Mouse (Mus musculus): ENCODE data around the gene Aqp9. TPM values are rescaled to one million over a fixed set of nuclear protein-coding genes. Genes with fewer than 3 reads are reported as not detected.
A peak's percentile ranks its signal among the peaks of the same experiment; 100 is the strongest.

The Aqp9 gene
- polyA plus RNA-seq (2015; fragmentation: Nextera tagmentation; extraction: Ambion mirVana), result 7.5 and 9.0 TPM in 2 replicates

- Histone ChIP-seq H3K27me3 (ENCODE audit: control insufficient read depth, insufficient read depth, low read depth, low read length) (no peaks in the 10 kb centered on the region), H3K4me1 (ENCODE audit: control insufficient read depth, low read depth, low read length) (peaks cover 52% of the 10 kb centered on the region), H3K36me3 (ENCODE audit: control insufficient read depth, insufficient read depth) (no peaks in the 10 kb centered on the region), H3K4me3 (ENCODE audit: low read depth, low read length) (no peak within 1 kb of the TSS), H3K9me3 (replicated peaks; ENCODE audit: control insufficient read depth, low read length) (no peaks in the 10 kb centered on the region), H3K27ac (ENCODE audit: low read length) (peak within 1 kb of the TSS; percentile 92), H3K4me2 (ENCODE audit: low read depth, low read length) (0 out of 2 replicates have a peak within 1 kb of the TSS, but pooled peaks have one; percentile 46), H3K9ac (ENCODE audit: low read depth, low read length) (peak within 1 kb of the TSS; percentile 44)
- ATAC-seq (ENCODE audit: low read depth), result no peak
- WGBS (ENCODE audit: insufficient replicate concordance), result 46% methylated on average over 12 of the region's 12 CpGs
Measured at GRCm38 (mm10) chr9:71168511-71168910, at the start of gene Aqp9. TSS of gene Aqp9 (minus strand) at chr9:71168682.

GRCm38 (mm10) chr9:71217793-71218095 is 49.3 kb upstream of the Aqp9 start:
- no peaks in the 10 kb centered on the region for H3K36me3 ChIP-seq (ENCODE audit: control insufficient read depth, insufficient read depth)
- H3K27me3 ChIP-seq (ENCODE audit: control insufficient read depth, insufficient read depth, low read depth, low read length), result peaks cover 64% of the 10 kb centered on the region
- no peaks in the 10 kb centered on the region for H3K9me3 ChIP-seq (replicated peaks; ENCODE audit: control insufficient read depth, low read length)
- WGBS (ENCODE audit: insufficient replicate concordance), result 22% methylated on average over 5 of the region's 5 CpGs
- no peak overlapping the region for H3K4me2 ChIP-seq (ENCODE audit: low read depth, low read length)
- H3K4me1 ChIP-seq (ENCODE audit: control insufficient read depth, low read depth, low read length), result no peaks in the 10 kb centered on the region; the same call in none of the 2 replicates
- H3K4me3 ChIP-seq (ENCODE audit: low read depth, low read length), result no peak overlapping the region
- no peak overlapping the region for H3K9ac ChIP-seq (ENCODE audit: low read depth, low read length)
- ATAC-seq (ENCODE audit: low read depth), result no peak
- H3K27ac ChIP-seq (ENCODE audit: low read length), result no peak overlapping the region

- Histone ChIP-seq H3K27ac (ENCODE audit: low read length) (no peak overlapping the region), H3K9ac (ENCODE audit: low read depth, low read length) (no peak overlapping the region), H3K36me3 (ENCODE audit: control insufficient read depth, insufficient read depth) (no peaks in the 10 kb centered on the region), H3K4me3 (ENCODE audit: low read depth, low read length) (no peak overlapping the region), H3K4me1 (ENCODE audit: control insufficient read depth, low read depth, low read length) (no peaks in the 10 kb centered on the region; the same call in none of the 2 replicates), H3K9me3 (replicated peaks; ENCODE audit: control insufficient read depth, low read length) (no peaks in the 10 kb centered on the region), H3K4me2 (ENCODE audit: low read depth, low read length) (no peak overlapping the region), H3K27me3 (ENCODE audit: control insufficient read depth, insufficient read depth, low read depth, low read length) (peaks cover 64% of the 10 kb centered on the region)
- 3% methylated on average over 20 of the region's 20 CpGs for WGBS (ENCODE audit: insufficient replicate concordance)
- ATAC-seq (ENCODE audit: low read depth), result no peak
Measured at GRCm38 (mm10) chr9:71216996-71217792, 48.7 kb upstream of the Aqp9 start.

DNA sequence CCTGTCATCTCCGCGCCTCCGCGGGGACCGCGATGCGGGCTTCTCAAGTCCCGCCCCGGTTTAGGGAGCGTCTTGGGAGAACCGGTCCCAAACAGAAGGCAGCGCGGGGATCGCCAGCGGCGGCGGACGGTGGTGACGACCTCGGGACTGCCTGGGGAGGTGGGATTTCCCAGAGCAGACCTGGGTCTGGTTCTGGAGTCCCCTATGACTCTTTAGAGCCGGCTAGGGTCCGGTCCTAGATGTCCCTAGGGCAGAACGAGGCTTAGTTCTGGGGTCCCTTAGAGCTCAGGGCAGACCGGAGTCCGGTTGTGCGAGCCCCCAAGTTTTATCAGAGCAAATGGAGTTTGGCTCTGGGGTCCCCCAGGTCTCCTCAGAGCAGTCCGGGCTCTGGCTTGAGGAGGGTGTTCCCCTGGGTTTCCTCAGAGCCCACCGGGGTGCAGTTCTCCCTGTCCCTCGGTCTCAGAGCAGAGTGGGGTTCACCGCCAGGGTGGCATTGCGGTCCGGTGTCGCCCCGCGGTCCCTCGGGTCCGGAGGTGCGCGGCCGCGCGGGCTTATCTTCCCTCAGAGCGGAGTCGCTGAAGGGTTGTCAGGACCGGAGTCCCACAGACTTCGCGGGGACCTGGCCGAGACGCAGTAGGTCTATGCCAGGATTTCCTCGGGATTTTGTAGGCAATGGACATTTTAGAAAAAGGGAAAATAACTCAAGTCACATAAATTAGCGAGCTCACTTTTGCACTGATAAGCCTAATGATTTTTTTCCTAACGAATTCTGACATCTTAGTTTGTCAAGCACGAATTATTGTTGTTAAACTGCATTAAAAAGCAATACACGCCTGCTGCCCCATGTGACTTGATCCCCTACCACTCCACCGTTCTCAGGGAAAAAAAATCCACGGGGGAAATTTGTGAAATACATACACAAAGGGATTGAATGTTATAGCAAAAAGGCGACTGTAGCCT is 47.8 kb upstream of the Aqp9 start:
- Histone ChIP-seq H3K4me2 (ENCODE audit: low read depth, low read length) (peak overlapping the region; percentile 62), H3K36me3 (ENCODE audit: control insufficient read depth, insufficient read depth) (no peaks in the 10 kb centered on the region), H3K4me3 (ENCODE audit: low read depth, low read length) (peak overlapping the region; percentile 50), H3K27ac (ENCODE audit: low read length) (no peak overlapping the region), H3K9me3 (replicated peaks; ENCODE audit: control insufficient read depth, low read length) (no peaks in the 10 kb centered on the region), H3K4me1 (ENCODE audit: control insufficient read depth, low read depth, low read length) (no peaks in the 10 kb centered on the region; the same call in none of the 2 replicates), H3K9ac (ENCODE audit: low read depth, low read length) (no peak overlapping the region), H3K27me3 (ENCODE audit: control insufficient read depth, insufficient read depth, low read depth, low read length) (peaks cover 64% of the 10 kb centered on the region)
- WGBS (ENCODE audit: insufficient replicate concordance), result 1% methylated on average over 57 of the region's 57 CpGs
- no peak for ATAC-seq (ENCODE audit: low read depth)

- H3K27ac ChIP-seq (ENCODE audit: low read length), result no peak within 1 kb of the TSS
- peak; percentile 45; the same call in 1 of the 2 replicates for ATAC-seq (ENCODE audit: low read depth)
- H3K27me3 ChIP-seq (ENCODE audit: control insufficient read depth, insufficient read depth, low read depth, low read length), result peaks cover 64% of the 10 kb centered on the region
- H3K36me3 ChIP-seq (ENCODE audit: control insufficient read depth, insufficient read depth), result no peaks in the 10 kb centered on the region
- H3K9ac ChIP-seq (ENCODE audit: low read depth, low read length), result no peak within 1 kb of the TSS
- no peaks in the 10 kb centered on the region for H3K9me3 ChIP-seq (replicated peaks; ENCODE audit: control insufficient read depth, low read length)
- peak within 1 kb of the TSS; percentile 50 for H3K4me3 ChIP-seq (ENCODE audit: low read depth, low read length)
- H3K4me2 ChIP-seq (ENCODE audit: low read depth, low read length), result peak within 1 kb of the TSS; percentile 62
- no peaks in the 10 kb centered on the region; the same call in none of the 2 replicates for H3K4me1 ChIP-seq (ENCODE audit: control insufficient read depth, low read depth, low read length)
- WGBS (ENCODE audit: insufficient replicate concordance), result 1% methylated on average over 92 of the region's 97 CpGs
Measured at GRCm38 (mm10) chr9:71215248-71216035, 47.0 kb upstream of the Aqp9 start, which contains the start of gene Aldh1a2. TSS of gene Aldh1a2 (plus strand) at chr9:71215789.

DNA sequence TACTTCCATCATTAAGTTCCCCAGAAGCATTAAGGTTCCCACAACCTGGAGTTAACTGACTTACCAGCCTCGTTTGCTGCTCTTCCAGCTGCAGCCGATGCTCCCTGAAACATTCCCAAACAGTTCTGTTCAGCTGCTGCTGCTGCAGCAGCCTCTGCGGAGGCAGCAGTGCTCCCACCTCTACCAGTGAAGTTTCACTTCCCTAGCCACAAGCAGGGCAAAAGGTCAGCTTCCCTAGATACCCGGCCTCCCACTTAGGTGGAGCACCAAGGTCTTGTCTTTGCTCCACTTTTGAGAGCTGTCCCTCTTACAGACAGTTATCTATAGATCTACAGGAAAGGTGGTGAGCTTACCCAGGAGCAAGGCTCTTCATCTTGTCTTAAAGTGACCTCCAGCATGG is 45.2 kb upstream of the Aqp9 start:
- 17% methylated on average over 4 of the region's 4 CpGs for WGBS (ENCODE audit: insufficient replicate concordance)
- ATAC-seq (ENCODE audit: low read depth), result no peak
- H3K27me3 ChIP-seq (ENCODE audit: control insufficient read depth, insufficient read depth, low read depth, low read length), result peaks cover 53% of the 10 kb centered on the region

GRCm38 (mm10) chr9:71210870-71211269 is 42.4 kb upstream of the Aqp9 start:
- Histone ChIP-seq H3K4me2 (ENCODE audit: low read depth, low read length) (no peak overlapping the region), H3K9ac (ENCODE audit: low read depth, low read length) (no peak overlapping the region), H3K4me1 (ENCODE audit: control insufficient read depth, low read depth, low read length) (no peaks in the 10 kb centered on the region; the same call in none of the 2 replicates), H3K36me3 (ENCODE audit: control insufficient read depth, insufficient read depth) (no peaks in the 10 kb centered on the region), H3K9me3 (replicated peaks; ENCODE audit: control insufficient read depth, low read length) (no peaks in the 10 kb centered on the region), H3K4me3 (ENCODE audit: low read depth, low read length) (no peak overlapping the region), H3K27ac (ENCODE audit: low read length) (no peak overlapping the region), H3K27me3 (ENCODE audit: control insufficient read depth, insufficient read depth, low read depth, low read length) (peaks cover 29% of the 10 kb centered on the region)
- ATAC-seq (ENCODE audit: low read depth), result no peak
- WGBS (ENCODE audit: insufficient replicate concordance), result 10% methylated on average over 2 of the region's 2 CpGs

More for the DNA sequence above, 45.2 kb upstream of the Aqp9 start:
- no peak overlapping the region for H3K27ac ChIP-seq (ENCODE audit: low read length)
- H3K4me3 ChIP-seq (ENCODE audit: low read depth, low read length), result no peak overlapping the region
- H3K4me1 ChIP-seq (ENCODE audit: control insufficient read depth, low read depth, low read length), result no peaks in the 10 kb centered on the region; the same call in none of the 2 replicates
- H3K9me3 ChIP-seq (replicated peaks; ENCODE audit: control insufficient read depth, low read length), result no peaks in the 10 kb centered on the region
- H3K36me3 ChIP-seq (ENCODE audit: control insufficient read depth, insufficient read depth), result no peaks in the 10 kb centered on the region
- no peak overlapping the region for H3K4me2 ChIP-seq (ENCODE audit: low read depth, low read length)
- no peak overlapping the region for H3K9ac ChIP-seq (ENCODE audit: low read depth, low read length)

GRCm38 (mm10) chr9:71209299-71209698 is 40.8 kb upstream of the Aqp9 start:
- Histone ChIP-seq H3K27me3 (ENCODE audit: control insufficient read depth, insufficient read depth, low read depth, low read length) (peaks cover 14% of the 10 kb centered on the region), H3K27ac (ENCODE audit: low read length) (no peak overlapping the region), H3K36me3 (ENCODE audit: control insufficient read depth, insufficient read depth) (no peaks in the 10 kb centered on the region), H3K4me2 (ENCODE audit: low read depth, low read length) (no peak overlapping the region), H3K4me3 (ENCODE audit: low read depth, low read length) (no peak overlapping the region), H3K9ac (ENCODE audit: low read depth, low read length) (no peak overlapping the region), H3K4me1 (ENCODE audit: control insufficient read depth, low read depth, low read length) (no peaks in the 10 kb centered on the region), H3K9me3 (replicated peaks; ENCODE audit: control insufficient read depth, low read length) (no peaks in the 10 kb centered on the region)
- WGBS (ENCODE audit: insufficient replicate concordance), result 43% methylated on average over 3 of the region's 3 CpGs
- no peak for ATAC-seq (ENCODE audit: low read depth)

All from liver, embryonic 16.5 days (tissue).